Mouse (Mus musculus) limb, embryonic 11.5 days (tissue): ENCODE measurements at regions not wholly inside any gene's neighbourhood (a gene's known extent, or its start where the extent isn't known, plus 50 kb on each side); places are given as distances from the start of the nearest gene placed in this dataset.

Source experiments
- ATAC-seq: fragments of 200-750 bp; cut with Nextera tagmentation; 2 replicates; pipeline ENCODE4 v1.8.0; 2017; ENCODE audit warnings: low read depth; ENCODE audit not compliant: insufficient number of reproducible peaks, low FRiP score, low TSS enrichment
- DNase-seq: peaks from one replicate; pipeline ENCODE4 v3.0.0-alpha.2; 2015; ENCODE audit warnings: low spot score
- H3K27ac ChIP-seq: fragments of 300-500 bp; sonication (generic); replicated peaks from 2 replicates; pipeline ENCODE4 v1.5.1; 2014; ENCODE audit warnings: low read depth, mild to moderate bottlenecking, low read length
- H3K27me3 ChIP-seq: fragments of 300-500 bp; sonication (generic); 2 replicates; pipeline ENCODE4 v1.6.1; 2014; ENCODE audit warnings: mild to moderate bottlenecking, low read length, mixed read lengths; ENCODE audit not compliant: control insufficient read depth, insufficient read depth
- H3K36me3 ChIP-seq: fragments of 300-500 bp; sonication (generic); 2 replicates; pipeline ENCODE4 v1.6.1; 2014; ENCODE audit warnings: mild to moderate bottlenecking, low read length, moderate library complexity, mixed read lengths; ENCODE audit not compliant: control insufficient read depth, insufficient read depth
- H3K4me1 ChIP-seq: fragments of 300-500 bp; sonication (generic); 2 replicates; pipeline ENCODE4 v1.6.1; 2014; ENCODE audit warnings: low read length, mixed read lengths; ENCODE audit not compliant: control insufficient read depth, insufficient read depth
- H3K4me2 ChIP-seq: fragments of 300-500 bp; sonication (generic); 2 replicates; pipeline ENCODE4 v1.6.1; 2014; ENCODE audit warnings: low read depth, mild to moderate bottlenecking, moderate library complexity; ENCODE audit not compliant: severe bottlenecking
- H3K4me3 ChIP-seq: fragments of 300-500 bp; sonication (generic); 2 replicates; pipeline ENCODE4 v1.5.1; 2014; ENCODE audit warnings: low read depth, low read length
- H3K9ac ChIP-seq: fragments of 300-500 bp; sonication (generic); 2 replicates; pipeline ENCODE4 v1.6.1; 2014; ENCODE audit warnings: mild to moderate bottlenecking, low read length
- H3K9me3 ChIP-seq: fragments of 300-500 bp; sonication (generic); 2 replicates; pipeline ENCODE4 v1.6.1; 2016; ENCODE audit warnings: low read length; ENCODE audit not compliant: control insufficient read depth
- WGBS: fragments of 180-500 bp; shearing (Covaris S2); extraction: QIAGEN DNeasy Blood & Tissue Kit; methylation state at CpG from one replicate; pipeline ENCODE4 v1.1.7; 2014; 5-methylcytosine and 5-hydroxymethylcytosine counted together

- Histone ChIP-seq H3K36me3 (no peaks in the 10 kb centered on the region), H3K4me1 (no peaks in the 10 kb centered on the region), H3K4me3 (no peak overlapping the region), H3K4me2 (no peak overlapping the region), H3K27ac (no peak overlapping the region), H3K9me3 (no peaks in the 10 kb centered on the region), H3K27me3 (no peaks in the 10 kb centered on the region), H3K9ac (no peak overlapping the region)
- ATAC-seq (no peak), DNase-seq (no peak)
- 81% methylated on average over 3 of the region's 3 CpGs for WGBS
These were observed 54.1 kb upstream of the Mtap start for GRCm38 (mm10) chr4:89082838-89083237.

GRCm38 (mm10) chr4:89078485-89078884, 58.4 kb upstream of the Mtap start:
- Histone ChIP-seq H3K9me3 (no peaks in the 10 kb centered on the region), H3K27ac (no peak overlapping the region), H3K4me2 (no peak overlapping the region), H3K4me1 (no peaks in the 10 kb centered on the region), H3K36me3 (no peaks in the 10 kb centered on the region), H3K27me3 (no peaks in the 10 kb centered on the region), H3K4me3 (no peak overlapping the region), H3K9ac (no peak overlapping the region)
- 79% methylated on average over 9 of the region's 9 CpGs for WGBS
- DNase-seq = no peak
- no peak for ATAC-seq

GRCm38 (mm10) chr4:89074705-89075104, 62.2 kb upstream of the Mtap start:
- Histone ChIP-seq H3K4me3 (no peak overlapping the region), H3K27me3 (no peaks in the 10 kb centered on the region), H3K9me3 (no peaks in the 10 kb centered on the region), H3K4me1 (no peaks in the 10 kb centered on the region), H3K27ac (no peak overlapping the region), H3K9ac (no peak overlapping the region), H3K4me2 (no peak overlapping the region), H3K36me3 (no peaks in the 10 kb centered on the region)
- no peak for ATAC-seq
- WGBS = 82% methylated on average over 4 of the region's 4 CpGs
- DNase-seq = no peak

GRCm38 (mm10) chr4:89070430-89070829, 66.5 kb upstream of the Mtap start:
- H3K4me2 ChIP-seq = no peak overlapping the region
- H3K4me1 ChIP-seq = no peaks in the 10 kb centered on the region
- no peak overlapping the region for H3K4me3 ChIP-seq
- 86% methylated on average over 2 of the region's 2 CpGs for WGBS
- H3K36me3 ChIP-seq = no peaks in the 10 kb centered on the region
- DNase-seq (no peak), ATAC-seq (no peak)
- H3K9me3 ChIP-seq = no peaks in the 10 kb centered on the region
- no peak overlapping the region for H3K27ac ChIP-seq
- H3K27me3 ChIP-seq = no peaks in the 10 kb centered on the region
- no peak overlapping the region for H3K9ac ChIP-seq

GRCm38 (mm10) chr4:89064401-89064800, 72.5 kb upstream of the Mtap start:
- Histone ChIP-seq H3K27ac (no peak overlapping the region), H3K27me3 (no peaks in the 10 kb centered on the region), H3K36me3 (no peaks in the 10 kb centered on the region), H3K9me3 (no peaks in the 10 kb centered on the region), H3K9ac (no peak overlapping the region), H3K4me2 (no peak overlapping the region), H3K4me1 (no peaks in the 10 kb centered on the region), H3K4me3 (no peak overlapping the region)
- WGBS = 90% methylated on average over 7 of the region's 7 CpGs
- no peak for ATAC-seq
- DNase-seq = no peak

GRCm38 (mm10) chr4:89062384-89062783, 74.5 kb upstream of the Mtap start:
- 85% methylated on average over 1 of the region's 1 CpGs for WGBS
- H3K4me2 ChIP-seq = no peak overlapping the region
- no peak overlapping the region for H3K27ac ChIP-seq
- no peaks in the 10 kb centered on the region for H3K36me3 ChIP-seq
- ATAC-seq (no peak), DNase-seq (no peak)
- no peak overlapping the region for H3K9ac ChIP-seq
- H3K4me3 ChIP-seq = no peak overlapping the region
- no peaks in the 10 kb centered on the region for H3K9me3 ChIP-seq
- H3K27me3 ChIP-seq = no peaks in the 10 kb centered on the region
- no peaks in the 10 kb centered on the region for H3K4me1 ChIP-seq

- Histone ChIP-seq H3K9ac (no peak overlapping the region), H3K4me1 (no peaks in the 10 kb centered on the region), H3K27me3 (no peaks in the 10 kb centered on the region), H3K27ac (no peak overlapping the region), H3K4me3 (no peak overlapping the region), H3K4me2 (no peak overlapping the region), H3K9me3 (no peaks in the 10 kb centered on the region), H3K36me3 (no peaks in the 10 kb centered on the region)
- ATAC-seq = no peak
- no peak for DNase-seq
- WGBS = 86% methylated on average over 4 of the region's 4 CpGs
These were observed 75.3 kb upstream of the Mtap start for GRCm38 (mm10) chr4:89061619-89062018.

GRCm38 (mm10) chr4:89057573-89057972, 79.3 kb upstream of the Mtap start:
- ATAC-seq (no peak), DNase-seq (no peak)
- H3K27ac ChIP-seq = no peak overlapping the region
- H3K4me2 ChIP-seq = no peak overlapping the region
- no peak overlapping the region for H3K4me3 ChIP-seq
- H3K4me1 ChIP-seq = no peaks in the 10 kb centered on the region
- H3K9me3 ChIP-seq = no peaks in the 10 kb centered on the region
- H3K27me3 ChIP-seq = no peaks in the 10 kb centered on the region
- no peak overlapping the region for H3K9ac ChIP-seq
- no peaks in the 10 kb centered on the region for H3K36me3 ChIP-seq

- no peak overlapping the region for H3K27ac ChIP-seq
- no peak for DNase-seq
- WGBS = 100% methylated on average over 1 of the region's 1 CpGs
- no peaks in the 10 kb centered on the region for H3K4me1 ChIP-seq
- H3K9me3 ChIP-seq = no peaks in the 10 kb centered on the region
- H3K9ac ChIP-seq = no peak overlapping the region
- no peak for ATAC-seq
- no peak overlapping the region for H3K4me3 ChIP-seq
- no peaks in the 10 kb centered on the region for H3K36me3 ChIP-seq
- no peaks in the 10 kb centered on the region for H3K27me3 ChIP-seq
- H3K4me2 ChIP-seq = no peak overlapping the region
These were observed 79.8 kb upstream of the Mtap start for GRCm38 (mm10) chr4:89057135-89057534.
